ENCODE assay signal across 21 mouse cellular contexts in genomic region chr14:105883215-105883614, GRCm38 (mm10). TPM values are rescaled to one million over a fixed set of nuclear protein-coding genes. Genes with fewer than 3 reads are reported as not detected.
A peak's percentile ranks its signal among the peaks of the same experiment; 100 is the strongest.
DNase-seq lines count a peak whose midpoint lies in the region; ATAC-seq and TF ChIP-seq lines count a peak whose summit lies in the region.
"Had no signal": no experiment of that assay in that cellular context is flagged by ENCODE, and none has a peak within 500 bp of the region (broad histone marks: within the 10 kb centered on the region; RNA-seq: fewer than 3 reads in every experiment).

No protein-coding gene starts in this region.

- no peak for TF ChIP-seq POLR2A in myocyte (IDR thresholded peaks at IDR 0.05; ENCODE audit: insufficient read length, low read depth)

- DNase-seq in embryonic facial prominence, embryonic 14.5 days (ENCODE audit: low spot score), result peak; percentile 57
- DNase-seq in embryonic facial prominence, embryonic 10.5 days (ENCODE audit: low spot score), result no peak
- no peak for DNase-seq in limb, embryonic 11.5 days (ENCODE audit: low spot score)
- DNase-seq in limb, embryonic 10.5 days (ENCODE audit: low spot score), result no peak
- DNase-seq in layer of hippocampus, adult 9-11 months, result no peak
- DNase-seq: adrenal gland, adult 2 months; adrenal gland, adult 8-10 months; adrenal gland, postnatal 10 days; adrenal gland, postnatal 14 days; adrenal gland, postnatal 25 days; adrenal gland, postnatal 36 days; B cell, adult 2 months; cerebellum, adult 11 months; cerebellum, adult 11-12 months; cerebellum, adult 18-20 months had no signal

- no peak for ATAC-seq in embryonic facial prominence, embryonic 14.5 days (ENCODE audit: low read depth)
- ATAC-seq in limb, embryonic 11.5 days (ENCODE audit: insufficient number of reproducible peaks, low FRiP score, low TSS enrichment, low read depth), result peak; percentile 31; the same call in 1 of the 2 replicates
- ATAC-seq: activated CD4-positive, CD25-positive, alpha-beta regulatory T cell, adult 4 months; CD4-positive, CD25-positive, alpha-beta regulatory T cell, adult 4 months; Patski had no signal

- 74% methylated on average over 6 of the region's 6 CpGs for WGBS in embryonic facial prominence, embryonic 14.5 days
- WGBS in embryonic facial prominence, embryonic 10.5 days, result 83% methylated on average over 6 of the region's 6 CpGs
- WGBS in limb, embryonic 11.5 days, result 84% methylated on average over 6 of the region's 6 CpGs
- 83% methylated on average over 6 of the region's 6 CpGs for WGBS in limb, embryonic 10.5 days

- H3K4me2 ChIP-seq in embryonic facial prominence, embryonic 14.5 days (ENCODE audit: low read depth, low read length), result no peak overlapping the region
- no peak overlapping the region for H3K4me2 ChIP-seq in limb, embryonic 11.5 days (ENCODE audit: low read depth, severe bottlenecking)
- H3K4me2 ChIP-seq in myocyte (ENCODE audit: low read depth), result no peak overlapping the region

- H3K36me3 ChIP-seq in embryonic facial prominence, embryonic 14.5 days (ENCODE audit: control insufficient read depth, insufficient read depth, low read length), result no peaks in the 10 kb centered on the region
- no peaks in the 10 kb centered on the region for H3K36me3 ChIP-seq in embryonic facial prominence, embryonic 10.5 days (replicated peaks)
- H3K36me3 ChIP-seq in limb, embryonic 11.5 days (ENCODE audit: control insufficient read depth, insufficient read depth, low read length), result no peaks in the 10 kb centered on the region
- H3K36me3 ChIP-seq in limb, embryonic 10.5 days, result no peaks in the 10 kb centered on the region
- H3K36me3 ChIP-seq in myocyte (ENCODE audit: control insufficient read depth, insufficient read depth), result no peaks in the 10 kb centered on the region
- H3K36me3 ChIP-seq: G1E had no signal

- H3K27me3 ChIP-seq in embryonic facial prominence, embryonic 14.5 days (replicated peaks; ENCODE audit: control insufficient read depth, insufficient read depth, low read length), result no peaks in the 10 kb centered on the region
- no peaks in the 10 kb centered on the region for H3K27me3 ChIP-seq in embryonic facial prominence, embryonic 10.5 days (replicated peaks; ENCODE audit: low read depth, poor library complexity, severe bottlenecking)
- H3K27me3 ChIP-seq in limb, embryonic 11.5 days (ENCODE audit: control insufficient read depth, insufficient read depth, low read length), result no peaks in the 10 kb centered on the region
- H3K27me3 ChIP-seq in limb, embryonic 10.5 days (ENCODE audit: low read depth, poor library complexity, severe bottlenecking), result no peaks in the 10 kb centered on the region
- no peaks in the 10 kb centered on the region for H3K27me3 ChIP-seq in myocyte (ENCODE audit: control insufficient read depth, insufficient read depth, insufficient read length)
- H3K27me3 ChIP-seq: CH12.LX, Patski had no signal

- no peak overlapping the region for H3ac ChIP-seq in myocyte (ENCODE audit: control insufficient read depth, insufficient read length)

- no peak overlapping the region for H3K9ac ChIP-seq in embryonic facial prominence, embryonic 14.5 days (ENCODE audit: low read depth, low read length)
- H3K9ac ChIP-seq in limb, embryonic 11.5 days (ENCODE audit: low read length), result no peak overlapping the region

- H3K4me1 ChIP-seq in embryonic facial prominence, embryonic 14.5 days (ENCODE audit: control insufficient read depth, insufficient read depth, low read length), result no peaks in the 10 kb centered on the region
- no peaks in the 10 kb centered on the region for H3K4me1 ChIP-seq in embryonic facial prominence, embryonic 10.5 days
- no peaks in the 10 kb centered on the region for H3K4me1 ChIP-seq in limb, embryonic 11.5 days (ENCODE audit: control insufficient read depth, insufficient read depth, low read length)
- H3K4me1 ChIP-seq in limb, embryonic 10.5 days, result 0 out of 2 replicates have a peak, but pooled peaks cover 2% of the 10 kb centered on the region

- no peaks in the 10 kb centered on the region for H3K79me2 ChIP-seq in myocyte (ENCODE audit: control insufficient read depth, insufficient read depth)

- no peak overlapping the region for H3K27ac ChIP-seq in embryonic facial prominence, embryonic 14.5 days (replicated peaks; ENCODE audit: low read depth, low read length)
- no peak overlapping the region for H3K27ac ChIP-seq in embryonic facial prominence, embryonic 10.5 days (replicated peaks)
- no peak overlapping the region for H3K27ac ChIP-seq in limb, embryonic 11.5 days (replicated peaks; ENCODE audit: low read depth, low read length)
- H3K27ac ChIP-seq in limb, embryonic 10.5 days, result no peak overlapping the region

- H3K9me3 ChIP-seq in embryonic facial prominence, embryonic 14.5 days (ENCODE audit: control insufficient read depth, low read length), result no peaks in the 10 kb centered on the region
- H3K9me3 ChIP-seq in embryonic facial prominence, embryonic 10.5 days, result no peaks in the 10 kb centered on the region
- no peaks in the 10 kb centered on the region for H3K9me3 ChIP-seq in limb, embryonic 11.5 days (ENCODE audit: control insufficient read depth, low read length)
- H3K9me3 ChIP-seq in limb, embryonic 10.5 days (replicated peaks), result no peaks in the 10 kb centered on the region

- H3K4me3 ChIP-seq in embryonic facial prominence, embryonic 14.5 days (ENCODE audit: low read depth, low read length), result no peak overlapping the region
- no peak overlapping the region for H3K4me3 ChIP-seq in embryonic facial prominence, embryonic 10.5 days
- H3K4me3 ChIP-seq in limb, embryonic 11.5 days (ENCODE audit: low read depth, low read length), result no peak overlapping the region
- H3K4me3 ChIP-seq in limb, embryonic 10.5 days, result no peak overlapping the region
- H3K4me3 ChIP-seq in myocyte, result no peak overlapping the region

TF ChIP-seq in myocyte, 11 proteins besides CTCF, POLR2A, EP300 and RAD21:
- peak in 2 of 3 experiments; percentile 68 to 75 for TF ChIP-seq MYOD1 (IDR thresholded peaks at IDR 0.05; ENCODE audit: control insufficient read depth in 1 of 3, insufficient read length in 2 of 3, low read depth in 2 of 3)
- peak in 1 of 3 experiments; percentile 7 for TF ChIP-seq MYOG (IDR thresholded peaks at IDR 0.05; ENCODE audit: control insufficient read depth in 1 of 3, insufficient read depth in 1 of 3, insufficient read length in 2 of 3, low read depth in 2 of 3)
- TF ChIP-seq MAX (IDR thresholded peaks at IDR 0.05; ENCODE audit: low read depth), result no peak

RNA-seq across cellular contexts. Expression of gene Spry2, which starts 13.4 kb away (rescaled TPM):
- polyA plus RNA-seq in embryonic facial prominence, embryonic 14.5 days (2014; fragmentation: Nextera tagmentation; extraction: Ambion mirVana), result 53.9 and 65.2 TPM in 2 replicates
- polyA plus RNA-seq in embryonic facial prominence, embryonic 10.5 days (2016; fragmentation: Nextera tagmentation; extraction: Ambion mirVana), result 40.0 and 41.8 TPM in 2 replicates
- 71.3 and 73.3 TPM in 2 replicates for polyA plus RNA-seq in limb, embryonic 11.5 days (2014; fragmentation: Nextera tagmentation; extraction: Ambion mirVana)
- 36.2 and 43.4 TPM in 2 replicates for polyA plus RNA-seq in limb, embryonic 10.5 days (2016; fragmentation: Nextera tagmentation; extraction: Ambion mirVana)
- polyA plus RNA-seq in myocyte (2012; fragmentation: generic; extraction: Trizol), result 32.0 TPM
- polyA plus RNA-seq: activated CD4-positive, CD25-positive, alpha-beta regulatory T cell, adult 4 months; G1E had no signal
